ENCODE assay signal across 18 mouse cellular contexts in the genomic region with DNA sequence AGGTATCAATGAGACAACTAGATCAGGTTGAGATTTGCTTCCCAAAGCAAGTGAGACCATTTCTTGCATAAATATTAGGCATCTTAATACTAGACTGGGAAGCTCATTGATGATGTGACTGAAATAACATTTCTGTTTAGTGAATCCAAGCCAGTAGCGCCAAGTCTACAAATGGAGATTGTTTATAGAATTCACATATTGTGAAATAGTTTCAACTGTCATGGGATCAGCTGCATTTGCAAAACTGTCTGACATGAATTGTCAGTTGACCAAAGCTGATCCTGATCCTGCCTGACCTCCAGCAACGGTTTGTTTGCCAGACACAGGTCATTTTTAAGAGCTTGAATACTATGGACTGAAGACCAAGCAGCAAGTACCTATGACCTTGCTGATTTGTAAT.
"Had no signal": no experiment of that assay in that cellular context is flagged by ENCODE, and none has a peak within 500 bp of the region (broad histone marks: within the 10 kb centered on the region; RNA-seq: fewer than 3 reads in every experiment).

No protein-coding gene starts in this region.

- H3K4me3 ChIP-seq: liver, embryonic 13.5 days; liver, embryonic 15.5 days; midbrain, embryonic 10.5 days; midbrain, embryonic 12.5 days; myocyte; neural tube, embryonic 13.5 days; neural tube, embryonic 15.5 days; stomach, embryonic 15.5 days had no signal

- H3K4me1 ChIP-seq: liver, embryonic 13.5 days; liver, embryonic 15.5 days; midbrain, embryonic 10.5 days; midbrain, embryonic 12.5 days; neural tube, embryonic 13.5 days; neural tube, embryonic 15.5 days; stomach, embryonic 15.5 days had no signal

- ATAC-seq: liver, postnatal 0 days; midbrain, embryonic 16.5 days had no signal

- H3K36me3 ChIP-seq: liver, embryonic 13.5 days; liver, embryonic 15.5 days; midbrain, embryonic 10.5 days; midbrain, embryonic 12.5 days; neural tube, embryonic 13.5 days; neural tube, embryonic 15.5 days; stomach, embryonic 15.5 days had no signal

- H3K9me3 ChIP-seq: liver, embryonic 13.5 days; liver, embryonic 15.5 days; midbrain, embryonic 10.5 days; midbrain, embryonic 12.5 days; neural tube, embryonic 13.5 days; neural tube, embryonic 15.5 days; stomach, embryonic 15.5 days had no signal

- DNase-seq: liver; liver, embryonic 13.5 days; liver, postnatal 0 days; midbrain, embryonic 14.5 days; right cerebral cortex, postnatal 14 days; thymus, adult 2 months; thymus, postnatal 14 days; thymus, postnatal 36 days had no signal

- H3K27ac ChIP-seq: liver, embryonic 13.5 days; liver, embryonic 15.5 days; midbrain, embryonic 10.5 days; midbrain, embryonic 12.5 days; neural tube, embryonic 13.5 days; neural tube, embryonic 15.5 days; stomach, embryonic 15.5 days; stomach, postnatal 0 days had no signal

- H3K9ac ChIP-seq: liver, embryonic 13.5 days; liver, embryonic 15.5 days; liver, postnatal 0 days; midbrain, embryonic 12.5 days; neural tube, embryonic 13.5 days; neural tube, embryonic 15.5 days; stomach, embryonic 15.5 days had no signal

- H3K4me2 ChIP-seq: liver, embryonic 11.5 days; liver, embryonic 13.5 days; liver, embryonic 15.5 days; midbrain, embryonic 12.5 days; neural tube, embryonic 13.5 days; neural tube, embryonic 15.5 days; stomach, embryonic 15.5 days had no signal

- H3K27me3 ChIP-seq: liver, embryonic 13.5 days; liver, embryonic 15.5 days; midbrain, embryonic 12.5 days; neural tube, embryonic 13.5 days; neural tube, embryonic 15.5 days; stomach, embryonic 15.5 days had no signal
